Mouse (Mus musculus) liver, embryonic 14.5 days (tissue): Measurements from ENCODE around the gene Prm3.

Experiments
- CTCF ChIP-seq: IDR thresholded peaks from 2 replicates; pipeline ENCODE4 v1.5.1; 2016; ENCODE audit warnings: antibody characterized with exemption, low read depth, control low read depth
- EP300 ChIP-seq: IDR thresholded peaks from 2 replicates; pipeline ENCODE4 v1.6.1; 2016; ENCODE audit warnings: antibody characterized with exemption, low read depth

GRCm38 (mm10) chr16:10827269-10827668 lies 36.6 kb upstream of the Prm3 start:
- TF ChIP-seq CTCF (no peak), EP300 (no peak)
